Mouse (Mus musculus) olfactory bulb, adult 2 months (tissue): ENCODE results near the gene Gucy2g. TPM values are rescaled to one million over a fixed set of nuclear protein-coding genes. Genes with fewer than 3 reads are reported as not detected.

Experiments used
- H3K27ac ChIP-seq: fragments of 200-500 bp; 2 replicates; pipeline ENCODE4 v1.5.1; 2012; ENCODE audit warnings: low read depth, low read length; ENCODE audit not compliant: insufficient read depth
- H3K4me1 ChIP-seq: fragments of 200-500 bp; 2 replicates; pipeline ENCODE4 v1.6.1; 2012; ENCODE audit warnings: low read length; ENCODE audit not compliant: control insufficient read depth, insufficient read depth
- H3K4me3 ChIP-seq: fragments of 200-500 bp; 2 replicates; pipeline ENCODE4 v1.5.1; 2012; ENCODE audit warnings: mild to moderate bottlenecking, low read depth, low read length, moderate library complexity; ENCODE audit not compliant: insufficient read depth
- CTCF ChIP-seq: fragments of 200-500 bp; IDR thresholded peaks from 2 replicates; pipeline ENCODE4 v1.5.1; 2012; ENCODE audit warnings: low read depth, mild to moderate bottlenecking, low read length, moderate library complexity; ENCODE audit not compliant: insufficient read depth
- POLR2A ChIP-seq: fragments of 200-500 bp; IDR thresholded peaks from 2 replicates; pipeline ENCODE4 v1.6.1; 2012; ENCODE audit warnings: mild to moderate bottlenecking, low read depth, low read length, moderate library complexity; ENCODE audit not compliant: insufficient read depth
- WGBS: fragments of 180-500 bp; shearing (Covaris S2); methylation state at CpG from one replicate; pipeline ENCODE4 v1.1.7; 2018; 5-methylcytosine and 5-hydroxymethylcytosine counted together
- polyA plus RNA-seq: library from polyadenylated mRNA; stranded (reverse); fragments of >200 nt; gene quantifications from 2 replicates; pipeline ENCODE4 v1.2.4, GENCODE M21; 2012; ENCODE audit warnings: low replicate concordance; ENCODE audit not compliant: missing spikeins, insufficient read depth, insufficient read length

The Gucy2g gene
- polyA plus RNA-seq, 1 experiment, result not detected

DNA sequence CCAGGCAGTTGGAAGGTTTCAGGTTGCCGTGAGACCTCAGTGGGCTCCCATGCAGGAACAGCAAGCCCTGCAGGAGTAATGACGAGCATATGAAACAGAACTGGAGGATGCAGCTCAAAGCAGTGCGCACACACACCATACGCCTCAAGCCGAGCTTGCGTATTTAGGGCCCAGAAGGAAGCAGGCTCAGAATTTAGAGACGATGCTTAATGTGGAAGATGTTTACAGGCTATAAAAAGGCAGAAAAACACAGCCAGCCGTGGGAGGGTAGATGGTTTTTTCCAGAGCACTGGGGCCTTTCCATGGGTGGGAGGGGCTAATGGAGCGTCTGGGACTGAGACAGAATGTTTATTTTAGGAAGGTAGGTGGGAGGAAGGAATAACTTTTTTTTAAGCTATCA, 23.7 kb downstream of the Gucy2g start:
- peak overlapping the region; percentile 33 for H3K4me3 ChIP-seq
- WGBS, result 40% methylated on average over 9 of the region's 9 CpGs
- H3K27ac ChIP-seq, result peak overlapping the region; percentile 100
- TF ChIP-seq POLR2A (no peak), CTCF (no peak)
- H3K4me1 ChIP-seq, result peaks cover 32% of the 10 kb centered on the region

DNA sequence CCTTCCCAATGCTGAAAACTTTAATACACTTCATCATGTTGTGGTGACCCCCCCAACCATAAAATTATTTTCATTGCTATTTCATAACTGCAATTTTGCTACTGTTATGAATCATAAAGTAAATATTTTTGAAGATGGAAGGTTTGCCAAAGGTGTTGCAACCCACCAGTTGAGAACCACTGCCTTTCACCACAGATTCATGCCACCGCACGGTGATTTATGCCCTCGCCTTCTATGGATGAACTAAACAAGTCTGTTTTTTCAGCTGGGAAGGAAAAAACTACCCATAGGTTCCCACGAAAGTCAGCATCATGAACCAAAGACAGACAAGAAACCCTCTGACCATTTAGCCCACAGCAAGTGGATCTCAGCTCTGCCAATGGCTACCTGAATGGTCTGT, 24.2 kb downstream of the Gucy2g start:
- 78% methylated on average over 4 of the region's 4 CpGs for WGBS
- Histone ChIP-seq H3K27ac (peak overlapping the region; percentile 100), H3K4me3 (peak overlapping the region; percentile 33), H3K4me1 (peaks cover 32% of the 10 kb centered on the region)
- TF ChIP-seq POLR2A, result no peak
- no peak for TF ChIP-seq CTCF

DNA sequence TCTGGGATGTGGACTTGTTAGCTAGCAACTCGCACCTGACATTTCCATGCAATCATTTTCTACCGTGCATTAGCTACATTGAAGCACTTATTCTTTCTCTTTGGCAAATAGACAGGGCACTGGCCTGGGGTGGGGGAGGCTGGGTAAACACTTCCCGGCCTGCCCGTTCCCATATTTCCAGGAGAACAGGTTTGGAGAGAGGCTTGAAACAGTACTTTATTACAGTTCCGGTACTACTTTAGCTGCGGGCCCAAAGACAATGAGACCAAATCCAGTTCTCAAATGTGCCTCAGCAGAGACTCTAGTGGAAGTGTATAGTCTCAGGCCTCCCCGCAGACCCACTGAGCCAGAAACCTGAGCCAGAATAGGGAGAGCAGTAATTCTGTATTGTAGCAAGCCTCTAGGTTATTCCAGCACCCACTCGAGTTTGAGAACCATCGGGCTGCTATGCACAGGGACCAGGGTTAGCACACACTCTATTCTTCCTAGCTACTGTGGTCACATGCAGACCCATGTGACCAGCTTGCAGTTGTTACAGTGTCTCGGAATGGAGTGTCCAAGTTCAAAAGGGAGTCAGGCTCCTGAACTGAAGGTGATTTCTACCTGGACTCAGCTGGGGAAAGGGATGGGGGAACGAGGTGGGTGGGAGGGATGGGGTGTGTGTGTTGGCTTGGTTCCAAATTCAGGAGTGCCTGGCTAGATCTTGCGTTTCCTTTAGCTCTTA, 27.3 kb downstream of the Gucy2g start:
- 57% methylated on average over 12 of the region's 12 CpGs for WGBS
- peaks cover 28% of the 10 kb centered on the region for H3K4me1 ChIP-seq
- H3K27ac ChIP-seq, result peak overlapping the region; percentile 24; the same call in 1 of the 2 replicates
- TF ChIP-seq POLR2A, result no peak
- no peak for TF ChIP-seq CTCF
- H3K4me3 ChIP-seq, result no peak overlapping the region

DNA sequence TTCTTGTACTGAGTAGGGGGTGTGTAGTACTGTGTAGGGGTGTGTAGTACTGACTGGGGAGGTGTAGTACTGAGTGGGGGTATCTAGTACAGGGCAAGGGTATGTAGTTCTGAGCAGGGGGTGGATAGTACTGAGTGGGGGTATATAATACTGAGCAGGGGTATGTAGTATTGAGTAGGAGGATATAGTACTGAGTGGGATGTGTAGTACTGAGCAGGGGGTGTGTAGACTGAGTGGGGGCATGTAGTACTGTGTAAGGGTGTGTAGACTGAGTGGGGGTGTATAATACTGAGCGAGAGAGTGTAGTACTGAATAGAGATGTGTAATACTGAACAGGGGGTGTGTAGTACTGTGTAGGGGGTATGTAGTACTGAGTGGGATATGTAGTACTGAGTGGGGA, 29.3 kb downstream of the Gucy2g start:
- peaks cover 16% of the 10 kb centered on the region for H3K4me1 ChIP-seq
- 86% methylated on average over 1 of the region's 1 CpGs for WGBS
- H3K27ac ChIP-seq, result no peak overlapping the region
- no peak for TF ChIP-seq POLR2A
- TF ChIP-seq CTCF, result no peak
- H3K4me3 ChIP-seq, result no peak overlapping the region

DNA sequence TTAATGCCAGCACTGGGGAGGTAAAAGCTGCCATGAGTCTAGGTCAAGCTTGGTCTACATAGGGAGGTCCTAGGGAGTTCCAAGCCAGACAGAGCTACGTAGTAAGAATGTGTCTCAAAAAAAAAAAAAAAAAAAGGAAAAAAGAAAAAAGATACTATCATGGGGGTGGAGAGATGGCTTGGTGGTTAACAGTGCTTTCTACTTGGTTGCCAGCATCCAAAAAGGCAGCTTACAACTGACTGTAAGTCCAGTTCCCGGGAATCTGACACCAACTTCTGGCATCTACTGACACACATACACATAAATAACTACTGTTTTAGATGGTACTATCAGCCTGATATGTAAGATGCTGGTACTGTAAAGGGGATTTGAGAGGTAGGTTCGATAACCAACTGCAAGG, 32.0 kb downstream of the Gucy2g start:
- TF ChIP-seq CTCF, result no peak
- TF ChIP-seq POLR2A, result no peak
- no peak overlapping the region for H3K27ac ChIP-seq
- peaks cover 7% of the 10 kb centered on the region; the same call in 1 of the 2 replicates for H3K4me1 ChIP-seq
- H3K4me3 ChIP-seq, result no peak overlapping the region
- WGBS, result 89% methylated on average over 3 of the region's 3 CpGs

DNA sequence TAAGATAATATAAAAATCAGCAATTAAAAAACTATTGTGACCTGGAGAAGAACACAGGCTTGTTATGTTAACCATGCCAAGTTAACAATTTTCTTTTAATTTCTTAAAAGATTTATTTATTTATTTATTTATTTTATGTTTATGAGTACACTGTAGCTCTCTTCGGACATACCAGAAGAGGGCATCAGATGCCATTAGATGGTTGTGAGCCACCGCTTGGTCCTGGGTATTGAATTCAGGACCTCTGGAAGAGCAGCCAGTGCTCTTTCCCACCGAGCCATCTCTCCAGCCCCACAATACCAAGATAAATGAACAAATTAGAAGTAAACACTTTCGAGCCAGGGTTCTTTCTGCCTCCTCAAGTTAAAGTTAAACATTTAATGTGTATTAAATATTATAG, 32.4 kb downstream of the Gucy2g start:
- no peak overlapping the region for H3K27ac ChIP-seq

DNA sequence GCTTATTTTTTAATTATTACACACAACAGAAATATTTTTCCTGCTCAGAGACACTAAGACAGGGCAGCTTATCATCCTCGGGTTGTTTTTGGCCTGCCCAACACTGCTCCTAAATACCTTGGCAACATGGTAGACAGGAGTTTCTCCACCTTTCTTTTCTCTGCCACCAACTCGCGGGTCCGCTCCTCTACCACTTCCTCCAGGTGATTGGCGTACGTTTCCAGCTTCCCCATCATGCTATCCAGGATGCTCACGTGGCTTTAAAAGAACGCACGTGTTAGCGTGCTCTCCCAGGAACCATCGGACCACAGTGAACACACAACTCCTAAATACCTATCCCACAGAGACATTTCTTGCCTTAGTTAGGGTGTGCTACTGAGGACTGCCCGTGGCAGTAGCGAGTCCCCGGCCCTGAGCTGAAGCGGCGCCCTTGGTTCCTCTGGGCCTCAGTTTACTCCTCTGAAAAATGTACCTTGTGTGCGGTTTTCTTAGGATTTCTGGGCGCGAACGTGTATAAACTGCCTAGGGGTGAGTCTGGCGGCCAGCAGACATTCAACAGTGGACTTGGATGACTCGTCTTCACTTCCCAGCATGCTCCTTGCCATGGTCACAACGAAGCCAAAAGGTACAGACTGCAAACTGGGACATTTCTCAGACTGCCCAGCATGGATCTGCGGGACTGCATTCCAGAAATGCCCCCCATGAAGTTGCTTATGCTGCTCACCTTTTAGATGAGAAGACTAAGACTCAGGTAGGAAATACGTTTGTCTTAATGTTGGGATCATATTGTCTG, 33.1 kb downstream of the Gucy2g start:
- Histone ChIP-seq H3K27ac (no peak overlapping the region), H3K4me1 (no peaks in the 10 kb centered on the region), H3K4me3 (no peak overlapping the region)
- WGBS, result 73% methylated on average over 25 of the region's 25 CpGs
- TF ChIP-seq POLR2A, result no peak
- no peak for TF ChIP-seq CTCF

More for the DNA sequence above, 32.4 kb downstream of the Gucy2g start:
- Histone ChIP-seq H3K4me1 (peaks cover 4% of the 10 kb centered on the region; the same call in 1 of the 2 replicates), H3K4me3 (no peak overlapping the region)
- 74% methylated on average over 4 of the region's 4 CpGs for WGBS
- TF ChIP-seq CTCF (no peak), POLR2A (no peak)

DNA sequence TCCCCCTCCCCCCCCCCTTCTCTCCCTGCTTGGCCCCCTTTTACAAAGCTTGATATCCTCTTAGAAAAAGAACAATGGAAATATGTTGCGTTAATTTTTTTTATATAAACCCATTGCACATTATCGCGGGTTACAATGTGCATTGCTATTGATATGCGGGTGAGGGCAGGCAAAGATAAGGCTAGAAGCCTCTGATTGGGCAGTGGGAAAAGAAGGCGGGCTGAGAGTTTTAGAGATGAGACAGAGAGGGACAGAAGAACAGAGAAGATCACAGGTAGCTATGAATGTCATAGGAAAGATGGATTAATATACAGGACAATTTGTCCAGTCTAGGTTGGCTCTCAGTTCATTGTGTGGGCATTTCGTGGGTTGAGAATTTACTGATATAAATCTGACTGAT, 33.8 kb downstream of the Gucy2g start:
- WGBS, result 66% methylated on average over 6 of the region's 6 CpGs
- TF ChIP-seq POLR2A, result no peak
- no peak for TF ChIP-seq CTCF
- Histone ChIP-seq H3K27ac (no peak overlapping the region), H3K4me1 (no peaks in the 10 kb centered on the region), H3K4me3 (no peak overlapping the region)
